Mouse (Mus musculus): Measurements from ENCODE around the gene Pycr2.
"Not testable (repeated sequence)": the region's sequence is repeated elsewhere in the genome, so short reads cannot be mapped to it uniquely, and the experiment has no call there.

The Pycr2 gene

DNA sequence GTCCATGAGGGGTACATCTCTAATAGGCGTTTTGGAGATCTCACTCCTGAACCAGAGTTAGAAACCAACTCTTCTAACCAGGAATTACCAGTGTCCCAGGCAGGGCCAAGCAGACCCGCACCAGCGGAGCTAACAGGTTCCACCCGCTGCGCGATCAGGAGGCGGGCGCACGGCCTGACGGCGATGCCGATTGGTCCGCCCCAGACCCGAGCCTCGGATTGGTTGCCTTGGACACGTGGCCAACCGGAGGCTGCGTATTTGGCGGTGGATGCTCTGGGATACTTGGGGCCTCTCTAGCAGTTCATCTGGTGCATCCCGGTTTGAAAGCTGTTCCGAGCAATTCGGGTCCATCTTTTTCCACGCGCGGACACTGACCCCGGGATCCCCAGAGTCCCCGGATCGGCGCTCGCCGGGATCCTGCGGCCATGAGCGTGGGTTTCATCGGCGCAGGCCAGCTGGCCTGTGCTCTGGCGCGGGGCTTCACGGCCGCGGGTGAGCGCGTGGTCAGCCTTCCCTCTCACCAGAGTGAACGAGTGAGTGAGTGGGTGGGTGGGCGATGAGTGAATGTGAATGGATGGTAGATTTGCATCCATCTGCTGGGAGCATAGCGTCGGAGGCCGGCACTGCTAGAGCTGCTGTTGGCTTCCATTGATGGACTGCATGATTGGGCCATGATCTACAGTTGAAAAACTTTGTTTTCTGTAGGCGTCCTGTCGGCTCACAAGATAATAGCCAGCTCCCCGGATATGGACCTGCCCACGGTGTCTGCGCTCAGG, at the start of gene Pycr2:
Gene Pycr2 (plus strand): TSS at position 255 of the 776 bp plus-strand sequence.
- in situ Hi-C loops (cut with MboI; ENCODE audit: low sequenced_read_pairs): loop anchor here (5.0 kb wide), 1 partner anchor 68 kb away; no protein-coding TSS in a partner anchor

DNA sequence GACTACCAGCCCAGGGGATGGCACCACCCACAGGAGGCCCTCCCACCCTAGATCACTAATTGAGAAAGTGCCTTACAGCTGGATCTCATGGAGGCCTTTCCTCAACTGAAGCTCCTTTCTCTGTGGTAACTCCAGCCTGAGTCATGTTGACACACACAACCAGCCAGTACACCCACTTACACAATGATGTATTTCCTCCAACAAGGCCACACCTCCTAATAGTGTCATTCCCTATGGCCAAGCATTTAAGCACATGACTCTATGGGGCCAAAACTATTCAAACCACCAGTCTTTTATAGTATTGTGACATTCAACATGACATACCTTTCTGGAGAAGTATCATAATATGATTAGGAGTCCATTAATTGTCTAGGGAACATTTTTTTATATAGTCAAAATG, 45.3 kb upstream of the Pycr2 start:
- in situ Hi-C loops (cut with MboI; ENCODE audit: low sequenced_read_pairs): no loop called here

DNA sequence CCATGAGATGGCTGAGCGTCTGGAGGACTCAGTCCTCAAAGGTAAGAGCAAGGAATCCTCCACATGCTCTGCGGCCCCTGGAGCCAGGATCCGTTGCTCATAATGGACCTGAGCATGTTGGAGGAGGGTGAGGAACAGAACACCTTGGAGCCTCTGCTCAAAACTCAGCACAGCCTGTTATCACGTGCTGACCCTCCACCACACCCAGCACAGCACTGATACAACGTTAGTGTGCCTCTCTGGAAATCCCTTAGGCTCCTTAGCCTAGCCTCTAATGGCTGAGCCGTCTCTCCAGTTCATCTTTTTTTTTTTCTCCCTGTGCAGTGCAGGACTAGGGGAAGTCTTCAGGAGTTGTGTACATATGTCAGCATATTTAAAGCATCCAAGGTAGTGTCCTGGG, 44.1 kb upstream of the Pycr2 start:
- in situ Hi-C loops (cut with MboI; ENCODE audit: low sequenced_read_pairs): no loop called here

DNA sequence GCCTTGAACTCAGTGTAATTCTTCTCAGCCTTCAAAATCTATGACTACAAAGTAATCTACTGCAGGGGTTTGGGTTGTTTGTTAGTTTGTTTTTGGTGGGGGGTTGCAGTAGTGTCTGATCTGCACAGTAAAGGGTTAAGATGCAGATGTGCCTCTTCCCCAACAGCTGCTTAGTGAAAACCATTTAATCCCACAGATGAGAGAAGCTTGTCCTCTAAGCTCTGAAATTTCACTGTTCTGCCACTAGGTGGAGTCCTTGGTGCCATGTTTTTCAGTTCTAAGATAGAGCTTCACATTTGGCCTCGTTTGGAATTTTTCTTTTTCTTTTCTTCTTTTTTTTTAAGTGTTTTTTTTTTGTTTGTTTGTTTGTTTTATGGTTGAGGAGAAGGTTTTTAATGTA, 40.5 kb upstream of the Pycr2 start:
- in situ Hi-C loops (cut with MboI; ENCODE audit: low sequenced_read_pairs): no loop called here

DNA sequence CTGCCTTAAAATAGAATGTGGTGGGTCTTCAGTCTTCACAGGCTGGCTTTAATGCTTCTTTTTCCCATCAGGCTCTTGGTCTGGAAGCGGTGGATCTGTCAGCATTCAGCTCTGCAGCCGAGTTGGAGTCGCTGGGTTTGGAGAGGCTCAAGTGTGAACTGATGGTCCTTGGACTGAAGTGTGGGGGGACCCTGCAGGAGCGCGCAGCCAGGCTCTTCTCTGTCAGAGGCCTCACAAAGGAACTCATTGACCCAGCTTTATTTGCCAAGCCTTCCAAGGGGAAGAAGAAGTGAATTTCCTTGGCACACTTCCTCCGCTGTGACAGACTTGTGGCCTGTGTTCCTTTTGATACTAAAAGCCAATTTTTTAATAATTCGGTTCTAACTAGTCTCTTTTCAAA, 38.1 kb upstream of the Pycr2 start:
- in situ Hi-C loops (cut with MboI; ENCODE audit: low sequenced_read_pairs): no loop called here

DNA sequence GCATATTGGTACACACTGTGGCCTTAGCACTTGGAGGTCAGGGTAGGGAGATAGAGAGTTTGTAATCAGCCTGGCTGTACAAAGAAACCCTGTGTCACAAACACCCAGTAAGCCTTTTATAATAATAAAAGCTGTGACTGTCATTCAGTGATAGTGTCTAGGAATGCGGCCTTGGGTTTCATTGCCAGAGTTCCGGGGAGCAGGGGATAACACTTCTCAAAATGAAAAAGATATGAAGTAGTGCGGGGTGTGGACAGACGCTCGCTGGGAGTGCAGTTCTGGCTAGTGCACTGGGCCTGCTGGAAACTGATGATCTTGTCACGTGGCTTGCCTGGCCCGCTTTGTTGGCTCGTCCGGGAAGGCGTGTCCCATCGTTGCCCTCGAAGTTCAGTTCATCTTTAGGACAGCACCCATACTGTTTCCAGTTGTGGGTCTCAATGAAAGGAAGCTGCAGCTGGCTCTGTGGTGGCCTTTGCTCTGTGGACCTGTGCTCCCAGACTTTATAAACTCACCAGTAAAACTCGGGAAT, 33.9 kb upstream of the Pycr2 start:
- in situ Hi-C loops (cut with MboI; ENCODE audit: low sequenced_read_pairs): no loop called here

DNA sequence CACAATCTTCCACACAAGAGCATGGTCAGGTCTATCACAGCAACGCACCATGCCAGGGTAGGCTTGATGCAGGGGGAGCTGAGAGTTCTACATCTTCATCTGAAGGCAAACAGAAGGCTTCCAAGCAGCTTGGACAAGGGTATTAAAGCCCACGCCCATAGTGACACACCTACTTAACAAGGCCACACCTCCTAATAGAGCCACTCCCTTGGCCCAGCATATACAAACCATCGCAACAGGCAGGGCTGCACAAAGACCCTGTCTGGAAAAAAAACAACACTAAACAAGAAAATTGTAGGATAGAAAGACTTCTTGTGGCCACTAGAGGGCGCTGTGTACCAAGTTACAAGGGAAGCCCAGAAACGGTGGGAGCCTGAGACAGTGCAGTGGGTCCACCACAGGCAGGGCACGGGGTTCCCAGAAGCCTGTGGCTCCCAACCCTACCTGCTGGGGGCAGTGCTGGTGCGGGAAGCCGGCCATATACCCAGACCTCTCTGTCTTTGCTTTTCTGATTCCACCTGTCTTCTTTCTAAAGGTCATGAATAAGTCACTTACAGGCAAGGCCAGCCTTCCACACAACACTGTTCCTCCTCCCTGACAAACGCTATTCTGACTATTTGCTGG, 30.1 kb upstream of the Pycr2 start:
- in situ Hi-C loops (cut with MboI; ENCODE audit: low sequenced_read_pairs): no loop called here

DNA sequence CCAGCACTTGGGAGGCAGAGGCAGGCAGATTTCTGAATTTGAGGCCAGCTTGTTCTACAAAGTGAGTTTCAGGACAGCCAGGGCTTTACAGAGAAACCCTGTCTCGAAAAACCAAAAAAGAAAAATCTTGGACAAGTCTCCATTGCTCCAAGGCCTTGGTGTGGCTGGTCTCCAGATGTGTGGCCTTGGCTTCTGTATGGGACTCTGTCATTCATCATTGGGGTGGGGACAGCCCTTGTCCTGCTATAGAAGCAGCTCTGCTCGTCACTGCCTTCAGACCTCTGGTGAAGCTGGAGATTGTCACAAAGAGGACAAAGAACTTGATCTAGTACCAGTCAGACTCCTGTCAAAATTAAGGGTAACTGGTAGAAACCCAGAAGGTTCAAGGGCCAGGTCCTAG, 29.5 kb upstream of the Pycr2 start:
- in situ Hi-C loops (cut with MboI; ENCODE audit: low sequenced_read_pairs): no loop called here

DNA sequence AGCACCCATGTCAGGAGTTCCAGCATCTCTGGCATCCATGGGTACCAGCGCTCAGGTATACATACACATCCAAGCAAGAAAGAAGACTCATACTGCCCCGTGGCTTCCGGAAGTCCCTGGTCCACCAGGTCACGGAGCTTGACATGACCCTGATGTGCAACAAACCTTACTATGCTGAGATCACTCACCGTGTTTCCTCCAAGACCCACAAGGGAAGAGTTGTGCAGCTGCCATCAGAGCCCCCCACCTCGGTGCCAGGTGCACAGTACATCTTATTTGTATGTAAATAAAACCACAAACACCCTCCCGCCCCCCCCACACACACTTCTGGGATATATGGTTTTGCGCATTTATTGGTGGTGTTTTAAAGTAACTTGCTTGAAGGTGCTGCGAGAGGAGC, 29.0 kb upstream of the Pycr2 start:
- in situ Hi-C loops (cut with MboI; ENCODE audit: low sequenced_read_pairs): no loop called here

DNA sequence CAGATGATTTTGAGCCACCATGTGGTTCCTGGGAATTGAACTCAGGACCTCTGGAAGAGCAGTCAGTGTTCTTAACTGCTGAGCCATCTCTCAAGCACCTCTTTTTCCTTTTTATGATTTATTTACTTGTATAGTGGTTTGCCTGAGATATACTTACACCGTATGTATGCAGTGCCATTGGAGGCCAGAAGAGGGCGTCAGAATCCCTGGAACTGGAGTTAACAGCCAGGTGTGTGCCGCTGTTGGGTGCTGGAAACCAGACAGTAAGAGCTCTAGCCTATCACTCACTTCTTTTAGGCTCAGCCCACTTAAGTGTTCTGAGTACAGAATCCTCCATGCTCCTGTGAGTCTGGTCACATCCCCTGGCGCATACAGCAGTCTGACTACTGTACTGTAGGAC, 26.6 kb upstream of the Pycr2 start:
- in situ Hi-C loops (cut with MboI; ENCODE audit: low sequenced_read_pairs): no loop called here

DNA sequence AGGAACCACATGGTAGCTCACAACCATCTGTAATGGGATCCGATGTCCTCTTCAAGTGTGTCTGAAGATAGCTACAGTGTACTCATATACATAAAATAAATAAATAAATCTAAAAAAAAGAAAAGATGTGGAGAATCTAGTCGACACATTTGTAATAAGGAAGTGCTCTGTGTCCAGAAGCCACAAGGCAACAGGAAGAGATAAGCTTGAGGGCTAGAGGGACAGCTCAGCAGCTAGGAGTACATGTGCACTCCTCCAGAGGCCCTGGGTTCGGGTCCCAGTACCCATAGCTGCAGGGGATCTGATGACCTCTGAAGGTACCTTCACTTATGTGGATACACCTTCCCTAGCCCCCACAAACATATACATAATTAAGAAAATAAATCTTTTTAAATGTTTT, 22.3 kb upstream of the Pycr2 start:
- in situ Hi-C loops (cut with MboI; ENCODE audit: low sequenced_read_pairs): no loop called here

DNA sequence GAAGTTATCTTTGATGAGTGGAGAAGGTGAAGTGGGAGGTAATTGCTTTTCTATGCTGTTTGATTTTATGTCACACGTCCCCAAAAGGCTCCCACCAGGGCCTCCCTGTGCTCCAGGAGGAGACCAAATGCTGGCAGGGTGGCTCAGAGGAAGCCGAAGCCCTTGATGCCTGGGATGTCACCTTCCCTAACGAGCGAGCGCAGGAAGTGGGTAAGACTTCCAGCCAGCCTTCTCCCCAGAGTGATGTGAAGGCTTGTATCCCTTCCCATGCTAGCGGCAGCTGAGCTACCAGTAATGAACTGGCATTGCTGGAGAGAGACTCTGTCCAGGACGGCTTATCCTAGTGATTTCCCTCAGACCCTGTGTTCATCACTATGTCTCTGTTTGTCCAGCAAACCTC, 20.4 kb upstream of the Pycr2 start:
- in situ Hi-C loops (cut with MboI; ENCODE audit: low sequenced_read_pairs): no loop called here

DNA sequence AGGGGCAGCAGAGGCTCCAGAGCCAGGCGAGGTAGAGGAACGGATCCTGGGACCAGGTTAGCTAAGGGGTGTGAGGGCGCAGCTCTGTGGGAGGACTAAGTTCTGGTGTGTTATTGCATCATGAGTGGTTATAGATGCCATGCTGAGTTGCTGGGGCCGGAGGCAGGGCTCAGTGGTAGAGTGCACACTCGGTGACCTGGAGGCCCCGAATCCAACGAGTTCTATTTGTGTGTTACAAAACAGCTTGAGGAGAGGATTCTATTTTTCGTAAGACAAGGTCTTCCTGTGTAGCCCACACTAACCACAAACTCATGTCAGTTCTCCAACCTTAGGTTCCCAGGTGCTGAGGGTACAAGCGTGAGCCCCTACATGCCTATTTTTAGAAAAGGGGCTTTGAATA, 19.6 kb upstream of the Pycr2 start:
- in situ Hi-C loops (cut with MboI; ENCODE audit: low sequenced_read_pairs): no loop called here

DNA sequence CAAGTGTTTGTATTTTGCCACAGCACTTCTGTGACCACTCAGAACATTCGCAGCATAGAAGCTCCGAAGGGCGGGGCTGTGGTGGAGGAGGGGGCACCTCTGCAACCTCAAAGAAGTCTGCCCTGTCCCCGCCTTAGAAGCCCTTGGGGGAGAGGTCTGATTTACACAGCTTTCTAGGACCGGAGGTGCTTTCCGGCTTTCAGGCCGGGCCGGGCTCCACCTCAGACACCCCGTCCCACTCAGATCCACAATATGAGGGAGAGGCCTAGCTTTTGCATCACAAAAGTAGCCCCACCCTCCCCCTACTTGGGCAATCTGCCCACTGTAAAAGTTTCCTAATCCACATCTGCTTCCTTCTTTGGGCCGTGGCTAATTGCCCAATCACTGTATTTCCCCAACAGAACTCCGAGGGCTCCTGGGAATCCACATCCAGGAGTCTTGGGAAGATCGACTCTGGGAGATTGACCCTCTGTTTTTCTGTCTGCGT, 15.5 kb upstream of the Pycr2 start:
- in situ Hi-C loops (cut with MboI; ENCODE audit: low sequenced_read_pairs): no loop called here

DNA sequence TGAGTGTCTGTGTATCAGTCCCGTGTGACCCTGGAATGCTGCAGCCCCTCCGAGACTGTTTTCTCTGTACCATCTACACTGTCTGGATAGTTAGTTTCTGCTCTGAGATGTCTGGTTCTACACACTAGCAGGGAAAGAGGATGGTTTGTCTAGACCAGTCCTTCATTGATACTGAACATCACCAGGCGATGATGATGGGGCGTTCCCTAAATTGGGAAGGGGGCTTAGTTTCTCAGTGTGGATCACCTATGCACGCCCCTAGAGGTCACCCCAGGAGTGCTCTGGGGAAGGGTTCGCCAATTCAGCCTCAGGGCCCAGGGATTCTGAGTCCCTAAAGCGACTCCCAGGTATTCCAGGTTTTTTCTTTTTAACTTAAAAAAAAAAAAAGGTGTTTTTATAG, 14.9 kb upstream of the Pycr2 start:
- in situ Hi-C loops (cut with MboI; ENCODE audit: low sequenced_read_pairs): no loop called here

DNA sequence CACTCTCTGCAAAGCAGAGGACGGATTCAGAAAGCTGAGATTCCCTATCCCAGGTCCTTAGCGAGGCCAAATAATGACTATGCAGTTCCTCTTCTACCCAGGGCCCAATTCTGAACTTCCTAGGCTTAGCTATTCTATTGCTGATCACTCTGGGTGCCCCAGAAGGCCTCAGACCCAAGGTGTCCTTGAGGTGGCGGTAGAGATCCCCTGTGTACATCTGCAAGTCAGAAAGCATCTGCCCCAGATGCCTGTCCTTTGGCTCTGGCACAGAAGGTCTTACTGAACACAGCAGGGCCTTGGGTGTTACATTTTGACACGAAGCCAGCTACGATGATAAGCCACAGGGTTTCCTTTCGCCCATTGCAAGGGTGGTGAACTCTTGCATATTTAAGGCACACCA, 14.3 kb upstream of the Pycr2 start:
- in situ Hi-C loops (cut with MboI; ENCODE audit: low sequenced_read_pairs): no loop called here

DNA sequence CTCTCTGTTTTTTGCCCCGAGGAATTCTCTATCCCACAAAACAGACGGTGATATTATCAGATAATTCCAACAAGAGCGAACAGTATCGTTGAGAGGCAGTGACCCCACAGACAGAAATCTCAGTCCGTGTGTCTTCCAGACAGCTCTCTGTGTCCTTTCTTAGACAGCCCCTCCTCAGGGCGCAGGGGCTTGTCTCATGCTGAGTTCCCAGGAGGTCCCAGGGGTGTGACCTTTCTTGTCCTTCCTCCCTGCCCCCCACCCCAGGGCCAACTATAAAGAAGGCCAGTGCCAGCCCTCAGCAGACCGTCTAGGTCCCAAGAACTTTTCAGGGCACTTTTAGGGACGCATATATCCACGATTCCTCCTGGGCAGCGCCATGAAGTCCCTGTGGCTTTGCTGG, 11.3 kb upstream of the Pycr2 start, which contains the start of gene Lefty2:
Gene Lefty2 (plus strand): TSS at position 301 of the 400 bp plus-strand sequence.
- in situ Hi-C loops (cut with MboI; ENCODE audit: low sequenced_read_pairs): no loop called here

DNA sequence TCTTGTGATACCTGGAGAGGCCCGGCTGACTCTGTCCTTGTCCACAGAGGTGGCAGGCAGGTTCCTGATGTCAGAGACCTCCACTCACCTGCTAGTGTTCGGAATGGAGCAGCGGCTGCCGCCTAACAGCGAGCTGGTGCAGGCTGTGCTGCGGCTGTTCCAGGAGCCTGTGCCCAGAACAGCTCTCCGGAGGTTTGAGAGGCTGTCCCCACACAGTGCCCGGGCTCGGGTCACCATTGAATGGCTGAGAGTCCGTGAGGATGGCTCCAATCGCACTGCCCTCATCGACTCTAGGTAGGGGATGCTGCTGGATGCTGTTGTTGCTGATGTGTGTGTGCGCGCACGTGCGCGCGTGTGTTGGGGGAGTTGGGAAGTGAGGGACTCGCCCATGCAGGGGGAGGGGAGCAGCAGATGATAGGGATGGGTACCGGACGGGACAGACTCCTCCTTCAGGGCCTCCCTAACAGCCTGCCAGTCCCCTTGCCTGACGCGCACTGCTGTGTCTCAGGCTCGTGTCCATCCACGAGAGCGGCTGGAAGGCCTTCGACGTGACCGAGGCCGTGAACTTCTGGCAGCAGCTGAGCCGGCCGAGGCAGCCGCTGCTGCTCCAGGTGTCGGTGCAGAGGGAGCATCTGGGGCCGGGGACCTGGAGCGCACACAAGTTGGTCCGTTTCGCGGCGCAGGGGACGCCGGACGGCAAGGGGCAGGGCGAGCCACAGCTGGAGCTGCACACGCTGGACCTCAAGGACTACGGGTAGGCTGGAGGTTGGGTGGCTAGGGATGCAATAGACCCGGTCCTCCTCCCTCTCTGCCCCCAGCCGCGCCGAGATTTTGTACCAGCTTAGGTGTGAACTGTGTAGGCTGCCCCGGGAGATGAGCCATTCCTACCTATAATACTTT, 9.8 kb upstream of the Pycr2 start:
- in situ Hi-C loops (cut with MboI; ENCODE audit: low sequenced_read_pairs): not testable (repeated sequence)

DNA sequence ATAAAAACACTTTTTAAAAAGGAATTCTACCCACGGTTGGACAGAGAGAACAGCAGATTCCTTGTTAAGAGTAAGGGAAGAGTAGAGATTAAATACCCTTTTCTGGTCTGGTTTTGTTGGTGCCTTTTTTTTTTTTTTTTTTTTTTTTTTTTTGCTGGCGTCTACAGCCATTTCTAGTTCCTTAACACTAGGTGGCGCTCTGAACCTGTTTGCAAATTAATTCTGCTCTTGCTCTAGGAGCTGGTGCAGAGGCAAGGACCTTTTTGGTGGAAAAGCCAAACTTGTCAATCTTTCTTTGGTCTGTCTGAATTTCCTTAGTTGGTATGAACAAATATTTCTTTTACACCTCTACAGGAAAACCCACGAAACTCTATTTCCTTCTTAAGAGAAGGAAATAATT, 3.0 kb upstream of the Pycr2 start:
- in situ Hi-C loops (cut with MboI; ENCODE audit: low sequenced_read_pairs): loop anchor here (5.0 kb wide), 1 partner anchor 71 kb away; no protein-coding TSS in a partner anchor

DNA sequence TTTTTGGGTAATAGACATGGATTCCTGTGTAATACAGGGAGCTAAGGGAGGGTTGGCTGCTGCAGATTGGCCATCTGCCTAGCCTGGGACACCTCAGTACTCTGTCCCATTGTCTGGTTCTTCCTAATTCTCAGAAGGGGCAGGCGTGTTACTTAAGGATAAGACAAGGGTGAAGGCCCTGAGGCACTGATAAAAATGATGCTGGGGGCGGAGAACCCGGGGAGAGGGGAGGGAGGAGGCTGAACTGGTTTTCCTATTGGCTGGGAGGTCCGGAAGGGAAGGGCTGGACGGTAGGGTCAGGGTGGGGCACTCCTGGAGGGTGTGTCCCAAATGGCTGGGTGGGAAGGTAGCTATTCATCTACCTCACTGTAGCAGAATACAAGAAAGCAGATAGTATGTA, 1.2 kb upstream of the Pycr2 start:
- in situ Hi-C loops (cut with MboI; ENCODE audit: low sequenced_read_pairs): loop anchor here (5.0 kb wide), 1 partner anchor 69 kb away; no protein-coding TSS in a partner anchor

DNA sequence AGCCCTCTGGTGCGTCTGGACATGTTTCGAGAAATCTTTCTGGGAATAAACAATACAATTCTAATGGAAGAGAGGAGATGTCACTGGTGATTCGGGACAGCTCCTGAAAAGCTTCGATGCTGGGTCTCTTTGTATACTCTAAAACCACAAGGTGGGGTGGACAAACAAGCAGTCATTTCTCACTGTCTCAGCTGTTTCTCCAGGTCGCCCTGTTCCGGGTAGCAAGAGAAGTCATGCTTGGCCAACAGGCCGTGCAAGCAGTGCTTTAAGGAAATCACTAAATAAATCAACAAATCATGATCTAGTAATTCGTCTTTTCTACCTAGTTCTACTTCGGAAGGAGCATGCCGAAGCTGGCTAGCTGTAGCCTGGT, 441 bp upstream of the Pycr2 start:
- in situ Hi-C loops (cut with MboI; ENCODE audit: low sequenced_read_pairs): loop anchor here (5.0 kb wide), 1 partner anchor 69 kb away; no protein-coding TSS in a partner anchor
